Mouse (Mus musculus) liver, adult 2 months (tissue): ENCODE results near the gene Mybpc3. TPM values are rescaled to one million over a fixed set of nuclear protein-coding genes. Genes with fewer than 3 reads are reported as not detected.

ENCODE experiments used
- DNase-seq: peaks from one replicate; pipeline ENCODE4 v3.0.0-alpha.2; 2011; ENCODE audit warnings: low read depth, low spot score; ENCODE audit errors: extremely low read depth
- H3K27ac ChIP-seq: fragments of 200-500 bp; replicated peaks from 2 replicates; pipeline ENCODE4 v1.5.1; 2012; ENCODE audit warnings: low read depth, mild to moderate bottlenecking, control low read depth, inconsistent platforms, low read length; ENCODE audit not compliant: insufficient read depth
- H3K27me3 ChIP-seq: fragments of 200-500 bp; 2 replicates; pipeline ENCODE4 v1.6.1; 2012; ENCODE audit warnings: mild to moderate bottlenecking, moderate library complexity, low read length, inconsistent platforms; ENCODE audit not compliant: control insufficient read depth, insufficient read depth
- H3K36me3 ChIP-seq: fragments of 200-500 bp; 2 replicates; pipeline ENCODE4 v1.6.1; 2012; ENCODE audit warnings: low read length, inconsistent platforms; ENCODE audit not compliant: control insufficient read depth, insufficient read depth
- H3K4me1 ChIP-seq: fragments of 200-500 bp; 2 replicates; pipeline ENCODE4 v1.6.1; 2011; ENCODE audit warnings: low read length; ENCODE audit not compliant: control insufficient read depth, insufficient read depth
- H3K4me3 ChIP-seq: fragments of 200-500 bp; 2 replicates; pipeline ENCODE4 v1.5.1; 2011; ENCODE audit warnings: low read depth, mild to moderate bottlenecking, control low read depth, low read length, moderate library complexity; ENCODE audit not compliant: insufficient read depth
- H3K79me2 ChIP-seq: fragments of 200-500 bp; 2 replicates; pipeline ENCODE4 v1.6.1; 2012; ENCODE audit warnings: inconsistent platforms, mild to moderate bottlenecking, low read length, moderate library complexity; ENCODE audit not compliant: control insufficient read depth, insufficient read depth
- H3K9ac ChIP-seq: fragments of 200-500 bp; 2 replicates; pipeline ENCODE4 v1.6.1; 2012; ENCODE audit warnings: low read depth, mild to moderate bottlenecking, control low read depth, inconsistent platforms, low read length
- CTCF ChIP-seq: fragments of 200-500 bp; IDR thresholded peaks from 2 replicates; pipeline ENCODE4 v1.5.1; 2011; ENCODE audit warnings: low read depth, low read length, control low read depth
- POLR2A ChIP-seq: fragments of 200-500 bp; IDR thresholded peaks from 2 replicates; pipeline ENCODE4 v1.6.1; 2011; ENCODE audit warnings: low read length, control low read depth; ENCODE audit not compliant: insufficient read depth; ENCODE audit errors: extremely low read depth
- WGBS: fragments of 180-500 bp; shearing (Covaris S2); methylation state at CpG from one replicate; pipeline ENCODE4 v1.1.7; 2018; 5-methylcytosine and 5-hydroxymethylcytosine counted together
- polyA plus RNA-seq: library from polyadenylated mRNA; depleted of rRNA; stranded (reverse); fragments of >200 nt; gene quantifications from 2 replicates; pipeline ENCODE4 v1.2.3, GENCODE M21; 2012
- total RNA-seq: library from RNA; depleted of rRNA; stranded (reverse); fragments of >200 nt; gene quantifications from 2 replicates; pipeline ENCODE4 v1.2.3, GENCODE M21; 2014

Mybpc3 gene
- total and polyA plus RNA-seq, 2 experiments = 0.04 TPM; not detected in 1

DNA sequence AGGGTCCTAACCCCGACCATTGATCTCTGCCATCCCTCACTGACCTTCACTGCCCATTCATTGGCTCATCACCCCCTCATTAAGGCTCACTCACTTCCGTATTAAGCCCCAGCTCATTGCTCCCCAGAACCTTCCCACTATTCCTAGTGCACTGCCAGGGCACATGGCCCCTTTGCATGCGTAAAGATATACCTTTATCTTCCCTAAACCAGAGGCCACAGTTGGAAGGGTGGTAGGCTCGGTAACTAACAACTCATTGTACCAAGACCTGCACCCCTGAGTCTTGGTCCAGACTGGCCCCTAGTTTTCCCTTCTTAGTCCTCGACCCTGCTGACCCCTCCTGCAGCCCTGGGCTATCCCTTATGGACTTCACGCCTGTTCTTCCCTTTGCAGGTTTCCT lies 4.1 kb upstream of the Mybpc3 start:
- H3K9ac ChIP-seq = no peak overlapping the region
- peaks cover 5% of the 10 kb centered on the region; the same call in 1 of the 2 replicates for H3K4me1 ChIP-seq
- H3K27ac ChIP-seq = no peak overlapping the region
- no peak for DNase-seq
- TF ChIP-seq POLR2A = no peak
- no peak for TF ChIP-seq CTCF
- WGBS = 80% methylated on average over 6 of the region's 6 CpGs
- no peaks in the 10 kb centered on the region for H3K79me2 ChIP-seq
- H3K36me3 ChIP-seq = no peaks in the 10 kb centered on the region
- no peaks in the 10 kb centered on the region for H3K27me3 ChIP-seq
- no peak overlapping the region for H3K4me3 ChIP-seq

DNA sequence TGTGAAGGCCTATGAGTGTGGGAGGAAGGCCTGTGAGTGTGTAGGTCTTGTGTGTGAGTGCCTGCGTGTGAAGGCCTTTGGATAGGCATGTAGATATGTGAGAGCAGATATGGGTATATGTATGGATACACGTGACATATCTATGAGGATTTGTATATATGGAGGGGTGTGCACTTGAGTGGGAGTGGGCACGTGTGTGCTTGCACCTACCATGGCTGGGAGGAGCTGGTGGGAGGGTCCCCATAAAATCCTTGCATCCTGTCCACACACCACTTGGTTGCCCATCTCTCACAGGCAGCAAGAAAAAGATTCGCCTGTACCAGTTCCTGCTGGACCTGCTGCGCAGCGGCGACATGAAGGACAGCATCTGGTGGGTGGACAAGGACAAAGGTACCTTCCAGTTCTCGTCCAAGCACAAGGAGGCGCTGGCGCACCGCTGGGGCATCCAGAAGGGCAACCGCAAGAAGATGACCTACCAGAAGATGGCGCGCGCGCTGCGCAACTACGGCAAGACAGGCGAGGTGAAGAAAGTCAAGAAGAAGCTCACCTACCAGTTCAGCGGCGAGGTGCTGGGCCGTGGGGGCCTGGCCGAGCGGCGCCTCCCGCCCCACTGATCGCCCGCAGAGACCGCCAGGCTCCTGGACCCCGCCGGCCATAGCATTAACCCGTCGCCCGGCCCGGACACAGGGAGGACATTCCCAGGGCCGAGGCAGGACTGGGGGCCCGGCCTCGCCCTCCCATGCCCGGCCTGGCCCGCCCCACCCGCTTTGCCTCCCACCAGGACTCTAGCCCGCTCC lies 3.0 kb upstream of the Mybpc3 start:
- no peak for TF ChIP-seq POLR2A
- TF ChIP-seq CTCF = peak; percentile 100
- peak; percentile 82 for DNase-seq
- 11% methylated on average over 42 of the region's 42 CpGs for WGBS

GRCm38 (mm10) chr2:91115578-91115970 lies 2.4 kb upstream of the Mybpc3 start:
- 28% methylated on average over 12 of the region's 12 CpGs for WGBS
- peak overlapping the region; percentile 73 for H3K9ac ChIP-seq
- peak overlapping the region; percentile 41; the same call in 1 of the 2 replicates for H3K4me3 ChIP-seq

More for the DNA sequence above, 3.0 kb upstream of the Mybpc3 start:
- Histone ChIP-seq H3K27me3 (no peaks in the 10 kb centered on the region), H3K4me3 (peak overlapping the region; percentile 41), H3K9ac (peak overlapping the region; percentile 73), H3K79me2 (no peaks in the 10 kb centered on the region), H3K36me3 (no peaks in the 10 kb centered on the region), H3K4me1 (peaks cover 3% of the 10 kb centered on the region; the same call in 1 of the 2 replicates), H3K27ac (no peak overlapping the region)

DNA sequence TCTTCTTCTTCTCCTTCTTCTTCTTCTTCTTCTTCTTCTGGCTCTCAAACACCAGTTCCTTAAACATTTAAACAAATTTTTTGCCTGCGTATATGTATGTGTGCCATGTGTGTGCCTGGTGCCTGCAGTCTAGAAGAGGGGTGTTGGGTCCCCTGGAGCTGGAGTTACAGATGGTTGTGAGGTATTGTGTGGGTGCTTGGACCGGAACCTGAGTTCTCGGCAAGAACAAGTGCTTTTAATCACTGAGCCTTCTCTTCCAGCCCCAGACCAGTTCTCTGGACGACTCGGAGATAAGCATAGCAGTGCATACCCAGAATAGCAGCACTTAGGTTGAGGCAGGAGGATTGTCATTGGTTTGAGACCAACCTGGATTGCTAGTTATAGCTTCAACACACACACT lies 1.1 kb upstream of the Mybpc3 start:
- Histone ChIP-seq H3K27ac (no peak overlapping the region), H3K36me3 (no peaks in the 10 kb centered on the region)
- WGBS = 83% methylated on average over 5 of the region's 5 CpGs

More at GRCm38 (mm10) chr2:91115578-91115970, 2.4 kb upstream of the Mybpc3 start:
- Histone ChIP-seq H3K79me2 (no peaks in the 10 kb centered on the region), H3K27ac (no peak overlapping the region), H3K4me1 (no peaks in the 10 kb centered on the region; the same call in 1 of the 2 replicates), H3K27me3 (no peaks in the 10 kb centered on the region), H3K36me3 (no peaks in the 10 kb centered on the region)
- TF ChIP-seq CTCF = no peak
- TF ChIP-seq POLR2A = no peak
- no peak for DNase-seq

DNA sequence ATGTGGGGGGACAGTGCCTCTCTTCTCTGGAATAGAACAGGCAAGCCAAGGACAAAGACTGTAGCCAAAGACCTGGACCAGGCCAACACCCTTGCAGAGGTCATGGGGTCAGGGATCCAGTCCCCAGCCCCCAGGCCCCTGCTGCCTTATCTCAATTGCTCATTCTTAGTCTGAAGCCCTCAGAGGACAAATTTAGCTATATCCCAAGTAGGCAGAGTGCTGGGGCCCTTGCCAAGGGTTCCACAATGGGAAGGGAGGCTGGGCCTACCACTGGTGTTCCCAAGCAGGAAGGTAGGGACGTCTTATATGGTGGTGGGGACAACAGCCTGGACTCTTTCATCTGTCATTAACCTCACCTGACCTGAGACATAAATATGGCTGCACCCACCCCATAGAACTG lies 703 bp downstream of the Mybpc3 start:
- Histone ChIP-seq H3K9ac (no peak overlapping the region), H3K27ac (no peak overlapping the region), H3K4me3 (no peak overlapping the region), H3K4me1 (no peaks in the 10 kb centered on the region; the same call in 1 of the 2 replicates), H3K36me3 (no peaks in the 10 kb centered on the region), H3K79me2 (no peaks in the 10 kb centered on the region), H3K27me3 (no peaks in the 10 kb centered on the region)
- 91% methylated on average over 1 of the region's 1 CpGs for WGBS
- DNase-seq = no peak
- TF ChIP-seq POLR2A (no peak), CTCF (no peak)

More for the DNA sequence above, 1.1 kb upstream of the Mybpc3 start:
- no peak overlapping the region for H3K4me3 ChIP-seq
- H3K4me1 ChIP-seq = no peaks in the 10 kb centered on the region; the same call in 1 of the 2 replicates
- H3K9ac ChIP-seq = no peak overlapping the region
- H3K27me3 ChIP-seq = no peaks in the 10 kb centered on the region
- H3K79me2 ChIP-seq = no peaks in the 10 kb centered on the region
- TF ChIP-seq POLR2A = no peak
- TF ChIP-seq CTCF = no peak
- DNase-seq = no peak

DNA sequence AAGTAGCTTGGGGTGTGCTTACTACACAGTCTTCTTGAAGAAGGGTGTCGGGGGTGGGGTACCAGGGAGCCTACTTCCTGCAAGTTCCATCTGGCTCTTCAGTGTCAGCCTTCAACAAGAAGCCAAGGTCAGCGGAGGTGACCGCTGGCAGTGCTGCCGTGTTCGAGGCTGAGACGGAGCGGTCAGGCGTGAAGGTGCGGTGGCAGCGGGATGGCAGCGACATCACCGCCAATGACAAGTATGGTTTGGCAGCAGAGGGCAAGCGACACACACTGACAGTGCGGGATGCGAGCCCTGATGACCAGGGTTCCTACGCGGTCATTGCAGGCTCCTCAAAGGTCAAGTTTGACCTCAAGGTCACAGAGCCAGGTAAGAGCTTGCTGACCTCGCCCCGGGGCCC lies 1.1 kb downstream of the Mybpc3 start:
- Histone ChIP-seq H3K79me2 (no peaks in the 10 kb centered on the region), H3K9ac (no peak overlapping the region), H3K36me3 (no peaks in the 10 kb centered on the region), H3K4me1 (no peaks in the 10 kb centered on the region; the same call in 1 of the 2 replicates), H3K4me3 (no peak overlapping the region), H3K27me3 (no peaks in the 10 kb centered on the region), H3K27ac (no peak overlapping the region)
- no peak for DNase-seq
- 84% methylated on average over 19 of the region's 19 CpGs for WGBS
- no peak for TF ChIP-seq POLR2A
